Mouse (Mus musculus): ENCODE measurements around the gene C530008M17Rik. TPM values are rescaled to one million over a fixed set of nuclear protein-coding genes. Genes with fewer than 3 reads are reported as not detected.

C530008M17Rik gene
- total RNA-seq (2015; ENCODE audit: low replicate concordance) (10.0 and 18.1 TPM in 2 replicates), total RNA-seq (2017; ENCODE audit: low replicate concordance) (18.9 and 23.7 TPM in 2 replicates)

DNA sequence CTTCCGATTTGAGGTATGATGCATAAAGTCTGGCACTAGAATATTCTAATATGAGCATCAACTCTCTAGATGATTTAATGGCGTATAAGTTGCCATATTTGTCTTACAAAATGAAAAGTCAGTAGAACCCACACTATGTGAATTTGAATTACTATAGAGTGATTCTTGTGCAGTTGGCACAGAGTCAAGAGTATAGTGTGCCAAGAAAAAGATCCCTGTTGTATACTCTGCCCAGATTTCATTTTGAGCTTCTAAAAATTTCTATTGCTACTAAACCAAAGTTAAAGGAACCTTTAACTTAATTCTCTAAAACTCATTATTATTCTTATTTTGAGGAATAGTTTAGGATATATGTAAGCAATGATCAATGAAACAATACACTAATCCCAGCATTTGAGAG, at the start of gene C530008M17Rik:
Gene C530008M17Rik (plus strand): TSS at position 301 of the 400 bp plus-strand sequence.
- no peak for ATAC-seq (replicated peaks; ENCODE audit: low FRiP score, poor library complexity, severe bottlenecking)

DNA sequence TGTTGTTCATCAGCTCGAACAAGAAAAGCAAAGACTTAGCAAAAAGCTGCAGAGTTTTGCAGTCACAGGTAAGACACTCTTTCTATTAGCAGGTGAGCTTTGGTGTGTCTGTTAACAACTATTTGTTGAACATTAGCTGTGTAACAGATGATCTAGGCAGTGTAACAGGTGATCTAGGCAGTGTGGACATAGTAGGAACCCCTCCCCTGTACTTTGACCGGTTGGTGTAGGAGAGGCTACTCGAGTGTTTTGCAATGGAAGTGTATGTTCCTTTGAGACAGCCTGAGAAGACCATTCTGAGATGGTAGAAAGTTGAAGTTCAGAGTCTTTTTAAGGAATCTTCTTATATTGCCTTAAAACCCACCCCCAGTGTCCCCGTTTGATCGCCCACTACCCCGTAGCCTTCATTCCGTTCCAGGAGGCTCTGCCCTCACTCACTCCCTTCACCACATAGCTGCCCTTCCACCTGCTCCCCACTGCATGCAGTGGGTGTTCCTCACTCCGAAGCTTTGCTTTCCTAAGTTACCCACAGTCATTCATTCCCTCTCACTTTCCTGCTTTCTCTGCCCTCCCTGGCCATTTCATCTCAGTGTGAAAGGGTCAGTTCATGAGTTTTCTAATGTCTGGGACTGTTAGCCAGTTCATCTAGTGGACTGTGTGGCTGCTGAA, 46.5 kb upstream of the C530008M17Rik start:
- no peak for ATAC-seq (replicated peaks; ENCODE audit: low FRiP score, poor library complexity, severe bottlenecking)

DNA sequence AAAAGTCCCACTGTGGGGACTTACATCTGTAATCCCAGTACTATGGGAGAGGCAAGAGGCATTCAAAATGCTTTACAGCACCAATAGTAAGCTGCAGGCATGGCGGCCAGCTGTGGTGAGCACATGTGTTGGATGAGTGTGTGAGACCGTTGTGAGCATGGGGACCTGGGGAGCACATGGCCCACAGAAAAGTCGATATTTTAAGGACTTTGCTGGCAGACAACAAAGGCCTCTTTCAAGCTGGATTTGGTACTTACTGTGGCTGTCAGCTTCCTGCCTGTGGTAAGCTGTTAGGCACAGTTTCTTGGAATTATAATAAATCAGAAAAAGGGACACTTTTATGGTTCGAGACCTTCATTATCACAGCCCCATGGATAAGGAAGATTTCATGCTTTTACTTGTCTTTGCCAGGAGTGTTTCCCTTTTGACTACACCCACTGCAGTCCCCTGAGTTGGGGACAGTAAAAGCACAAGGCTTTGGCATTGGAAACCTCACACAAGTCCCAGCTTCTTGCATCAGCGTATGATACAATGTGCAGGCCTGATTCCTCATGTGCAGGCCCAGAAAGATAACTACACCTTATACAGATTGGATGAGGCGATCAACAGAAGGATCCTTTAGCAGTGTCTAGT, 43.3 kb upstream of the C530008M17Rik start:
- ATAC-seq (replicated peaks; ENCODE audit: low FRiP score, poor library complexity, severe bottlenecking) = no peak

DNA sequence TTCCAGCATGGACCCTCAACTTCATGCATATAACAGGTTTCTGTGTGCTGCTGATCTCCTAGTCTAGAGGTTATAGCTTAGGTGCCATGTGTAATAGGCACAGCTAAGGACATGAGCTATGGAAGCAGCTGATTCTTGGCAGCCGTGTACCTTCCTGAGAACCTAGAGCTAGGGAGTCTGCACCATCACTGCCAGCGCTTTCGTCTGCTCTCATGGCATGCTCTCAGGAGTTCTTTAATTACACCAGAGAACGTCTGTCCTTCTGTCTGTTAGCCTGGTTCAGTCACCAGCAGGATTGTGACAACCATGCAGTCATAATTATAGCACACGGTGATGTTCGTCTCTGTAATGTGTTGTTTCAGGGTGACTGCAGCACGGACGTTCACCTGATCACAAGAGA, 41.0 kb upstream of the C530008M17Rik start:
- ATAC-seq (replicated peaks; ENCODE audit: low FRiP score, poor library complexity, severe bottlenecking) = no peak

DNA sequence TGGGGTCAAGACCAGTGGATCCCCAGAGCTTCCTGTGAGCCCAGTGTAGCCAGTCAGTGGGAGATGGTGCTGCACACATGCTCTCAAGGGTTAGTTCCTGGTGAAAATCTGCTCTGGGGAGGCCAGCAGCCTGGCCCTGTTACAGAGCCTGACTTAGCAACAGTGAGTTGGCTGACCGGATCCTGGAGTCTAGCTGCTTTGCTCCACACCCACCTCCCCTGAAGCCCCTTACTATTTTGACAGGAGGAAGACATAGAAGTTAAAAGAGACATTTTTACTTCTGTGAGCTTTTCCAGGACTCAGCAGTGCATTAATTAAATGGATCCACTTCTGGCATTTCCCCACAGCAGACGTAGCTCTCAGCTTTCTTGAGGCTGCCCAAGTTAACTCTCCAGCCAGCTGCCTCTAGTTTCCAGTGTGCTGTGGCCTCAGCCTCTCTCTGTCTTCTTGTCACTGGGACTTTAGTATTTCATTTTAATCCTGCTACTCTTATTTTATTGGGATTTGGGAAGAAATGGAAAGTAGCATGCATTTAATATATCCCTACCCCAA, 40.0 kb upstream of the C530008M17Rik start:
- ATAC-seq (replicated peaks; ENCODE audit: low FRiP score, poor library complexity, severe bottlenecking) = no peak

DNA sequence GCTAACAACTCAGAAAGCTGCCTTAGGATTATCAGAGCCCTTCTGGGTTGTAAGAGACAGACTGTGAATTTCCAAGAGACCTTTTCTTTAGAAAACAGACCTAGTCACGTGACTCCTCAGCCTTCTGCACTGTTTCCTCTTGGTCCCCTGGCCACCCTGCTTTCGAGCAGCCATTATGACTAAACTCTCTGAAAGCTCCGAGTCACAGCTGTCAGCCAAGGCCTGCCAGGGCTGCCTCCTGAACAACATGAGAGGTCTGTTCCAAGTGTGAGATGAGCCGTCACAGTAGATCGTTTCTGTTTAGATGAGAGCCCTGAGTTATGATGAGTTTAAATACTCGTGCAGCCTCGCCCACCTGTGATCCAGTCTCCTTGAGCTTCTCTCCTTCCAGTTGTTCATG, 37.6 kb upstream of the C530008M17Rik start:
- ATAC-seq (replicated peaks; ENCODE audit: low FRiP score, poor library complexity, severe bottlenecking) = no peak

DNA sequence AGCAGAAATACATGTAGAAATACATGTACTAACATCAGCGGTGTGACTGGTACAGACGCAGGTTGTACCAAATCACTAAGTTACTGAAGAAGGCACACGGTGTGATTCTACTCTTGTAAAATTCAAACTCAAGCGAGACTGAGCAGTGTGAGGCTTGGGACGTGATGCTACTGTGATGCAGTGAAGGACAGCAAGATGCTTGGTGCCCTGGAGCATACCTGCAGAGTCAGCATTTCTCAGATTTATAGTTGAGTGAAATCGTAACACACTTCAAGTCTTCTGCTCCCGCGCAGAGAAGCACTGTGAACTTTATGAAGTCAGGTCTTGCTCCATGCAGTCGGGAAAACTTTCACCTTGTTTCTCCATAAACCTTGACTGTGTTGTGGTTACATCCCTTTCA, 32.6 kb upstream of the C530008M17Rik start:
- no peak for ATAC-seq (replicated peaks; ENCODE audit: low FRiP score, poor library complexity, severe bottlenecking)

DNA sequence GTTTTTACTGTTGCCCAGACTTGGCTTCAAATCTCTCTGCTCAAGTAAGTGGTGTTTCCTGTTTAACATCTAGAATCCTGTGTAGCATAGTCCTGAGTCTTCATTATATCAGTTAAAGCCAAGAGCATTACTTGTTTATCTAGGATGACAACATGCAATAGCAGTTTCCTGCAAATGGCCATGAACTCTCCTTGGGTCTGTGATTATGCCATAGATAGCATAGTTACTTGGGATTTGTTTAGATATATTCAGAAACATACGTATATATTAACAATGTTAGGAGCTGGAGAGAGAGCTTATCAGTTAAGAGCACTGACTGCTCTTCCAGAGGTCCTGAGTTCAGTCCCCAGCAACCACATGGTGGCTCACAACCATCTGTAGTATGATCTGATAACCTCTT, 28.5 kb upstream of the C530008M17Rik start:
- ATAC-seq (replicated peaks; ENCODE audit: low FRiP score, poor library complexity, severe bottlenecking) = no peak

DNA sequence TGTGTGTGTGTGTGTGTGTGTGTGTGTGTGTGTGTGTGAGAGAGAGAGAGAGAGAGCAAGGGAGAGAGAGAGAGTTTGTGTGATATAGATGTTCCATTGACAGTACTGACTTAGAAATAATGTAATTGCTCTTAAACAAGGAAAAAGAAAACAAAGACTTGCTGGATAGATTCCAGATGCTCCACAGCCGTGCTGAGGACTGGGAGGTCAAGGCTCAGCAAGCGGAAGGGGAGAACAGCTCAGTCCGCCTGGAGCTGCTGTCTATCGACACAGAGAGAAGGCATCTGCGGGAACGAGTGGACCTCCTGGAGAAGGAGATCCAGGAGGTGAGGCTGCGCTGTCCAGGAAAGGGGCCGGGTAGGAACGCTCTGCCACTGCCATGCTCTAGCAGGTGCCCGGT, 22.3 kb upstream of the C530008M17Rik start:
- ATAC-seq (replicated peaks; ENCODE audit: low FRiP score, poor library complexity, severe bottlenecking) = no peak

DNA sequence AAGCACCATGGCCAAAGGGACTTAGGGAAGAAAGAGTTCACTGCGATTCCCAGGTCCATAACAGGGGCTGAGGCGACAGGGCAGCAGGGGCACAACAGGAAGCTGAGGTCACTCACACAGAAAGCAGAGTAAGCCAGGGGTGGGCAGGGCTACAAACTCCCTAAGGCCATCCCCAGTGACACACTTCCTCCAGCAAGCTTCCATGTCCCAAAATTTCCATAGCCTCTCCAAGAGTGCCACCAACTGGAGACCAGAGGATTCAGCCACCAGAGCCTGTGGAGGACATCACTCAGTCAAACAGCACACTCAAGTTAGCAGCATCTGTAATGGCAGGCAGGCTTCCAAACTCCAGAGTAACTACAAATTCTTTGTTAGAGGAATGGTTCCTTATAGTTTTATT, 20.7 kb upstream of the C530008M17Rik start:
- ATAC-seq (replicated peaks; ENCODE audit: low FRiP score, poor library complexity, severe bottlenecking) = no peak

DNA sequence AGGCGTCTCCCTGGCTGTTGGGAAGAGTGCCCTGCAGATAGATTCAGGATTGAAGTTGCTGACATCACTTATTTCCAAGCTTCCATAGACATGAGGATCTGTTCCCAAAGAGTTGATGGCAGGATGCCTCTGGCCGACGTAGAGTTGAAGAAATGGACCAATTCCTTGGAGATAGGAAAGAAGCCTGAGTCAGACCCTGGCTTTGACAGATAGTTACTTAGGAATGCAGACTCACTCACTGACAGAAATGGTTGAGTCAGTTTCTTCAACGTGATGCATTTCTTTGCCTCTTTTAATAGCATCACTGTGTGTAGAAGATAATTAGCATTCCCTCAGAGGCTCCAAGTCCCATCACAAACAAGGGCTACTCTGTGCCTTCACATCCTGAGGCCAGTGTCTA, 14.2 kb upstream of the C530008M17Rik start:
- ATAC-seq (replicated peaks; ENCODE audit: low FRiP score, poor library complexity, severe bottlenecking) = no peak

DNA sequence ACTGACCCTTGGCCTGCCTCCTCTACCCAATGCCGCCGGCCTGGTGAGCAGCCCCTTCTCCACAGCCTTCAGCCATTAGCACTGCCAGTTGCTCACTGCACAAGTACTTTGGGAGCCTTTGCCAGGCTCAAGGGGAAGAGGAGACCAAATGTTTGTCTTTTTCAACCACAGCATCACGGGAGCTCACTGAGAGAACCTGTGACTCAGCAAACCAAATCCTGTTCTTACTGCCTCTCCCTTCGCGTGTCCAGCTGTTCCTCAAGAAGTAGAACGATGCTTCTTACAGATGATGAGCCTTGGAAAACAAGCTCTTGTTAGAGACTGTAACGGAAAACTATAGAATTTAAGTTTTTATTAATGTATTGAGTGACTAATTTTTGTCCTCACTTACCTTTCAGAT, 12.1 kb upstream of the C530008M17Rik start:
- ATAC-seq (replicated peaks; ENCODE audit: low FRiP score, poor library complexity, severe bottlenecking) = no peak

DNA sequence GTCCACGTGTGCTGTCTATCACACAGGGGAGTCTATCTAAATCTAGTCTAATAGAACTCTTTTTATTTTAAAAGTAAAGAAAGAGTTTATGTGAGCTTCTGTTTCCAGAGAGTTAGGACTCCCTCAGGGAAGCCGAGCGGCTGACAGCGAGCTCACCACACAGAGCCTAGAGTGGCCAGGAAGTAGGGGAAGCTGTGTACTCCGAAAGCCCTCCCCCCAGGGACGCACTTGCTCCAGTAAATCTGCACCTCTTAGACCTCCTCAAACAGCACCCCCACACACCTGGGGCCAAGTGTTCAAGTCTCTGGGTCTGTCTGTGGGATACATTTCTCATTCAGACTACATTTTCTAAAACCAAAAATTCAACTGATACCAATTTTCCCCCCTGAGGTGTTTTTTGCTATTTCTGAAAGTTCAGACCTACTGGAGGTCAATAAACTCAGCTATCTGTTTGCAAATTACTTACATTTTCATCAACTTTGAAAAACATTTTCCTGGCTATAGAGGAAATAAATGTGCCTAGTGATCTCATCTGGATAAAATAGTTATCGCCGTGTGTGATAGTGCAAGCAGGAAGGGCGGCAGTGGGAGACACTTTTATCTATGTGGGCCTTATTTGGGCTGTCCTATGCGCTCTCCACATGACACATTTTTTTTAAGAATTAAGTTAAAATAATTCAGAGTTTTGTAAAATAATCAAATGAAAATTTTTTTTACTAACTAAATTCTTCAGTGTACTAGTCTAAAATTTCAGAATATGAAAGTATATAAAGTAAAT, 11.0 kb upstream of the C530008M17Rik start:
- ATAC-seq (replicated peaks; ENCODE audit: low FRiP score, poor library complexity, severe bottlenecking) = no peak

DNA sequence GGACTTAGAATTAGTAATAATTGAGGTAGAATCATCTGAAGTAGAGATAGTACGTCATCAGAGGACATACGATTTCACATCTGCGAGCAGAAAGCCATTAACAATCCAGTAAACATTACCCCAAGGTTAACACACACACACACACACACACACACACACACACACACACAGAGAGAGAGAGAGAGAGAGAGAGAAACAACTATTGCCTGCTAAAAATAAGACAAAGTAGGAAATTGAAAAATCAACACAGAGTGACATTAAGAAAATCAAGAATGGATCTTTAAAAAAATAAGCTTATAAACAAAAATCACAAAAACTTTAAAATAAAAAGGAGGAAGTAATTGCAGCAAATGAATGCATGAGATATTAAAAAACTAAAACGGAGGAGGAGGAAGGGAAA, 6.4 kb upstream of the C530008M17Rik start:
- ATAC-seq (replicated peaks; ENCODE audit: low FRiP score, poor library complexity, severe bottlenecking) = no peak

DNA sequence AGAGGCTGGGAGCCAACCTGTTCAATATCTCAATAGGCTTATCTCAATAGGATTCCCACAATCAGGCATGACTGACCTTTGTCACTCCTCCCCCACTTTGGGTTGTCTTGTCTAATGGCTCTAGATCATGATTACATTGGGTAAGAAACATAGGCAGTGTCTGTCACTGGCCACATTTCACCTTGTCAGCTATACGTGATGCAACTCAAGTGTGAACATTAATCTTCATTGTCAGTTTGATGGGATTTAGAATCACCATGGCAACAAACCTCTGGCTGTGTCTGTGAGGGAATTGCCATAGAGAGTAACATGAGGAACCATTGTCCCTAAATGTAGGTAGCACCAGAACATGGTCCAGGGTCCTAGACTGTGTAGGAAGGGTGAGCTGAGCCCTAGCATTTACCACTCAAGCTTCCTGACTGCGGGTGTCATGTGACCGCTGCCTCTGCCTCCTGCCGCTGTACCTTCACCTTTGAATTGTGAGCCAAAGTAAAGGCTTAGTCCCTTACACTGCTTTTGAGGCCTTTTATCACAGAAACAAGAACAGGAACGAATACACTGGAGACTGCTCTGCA, 5.1 kb upstream of the C530008M17Rik start:
- ATAC-seq (replicated peaks; ENCODE audit: low FRiP score, poor library complexity, severe bottlenecking) = no peak

DNA sequence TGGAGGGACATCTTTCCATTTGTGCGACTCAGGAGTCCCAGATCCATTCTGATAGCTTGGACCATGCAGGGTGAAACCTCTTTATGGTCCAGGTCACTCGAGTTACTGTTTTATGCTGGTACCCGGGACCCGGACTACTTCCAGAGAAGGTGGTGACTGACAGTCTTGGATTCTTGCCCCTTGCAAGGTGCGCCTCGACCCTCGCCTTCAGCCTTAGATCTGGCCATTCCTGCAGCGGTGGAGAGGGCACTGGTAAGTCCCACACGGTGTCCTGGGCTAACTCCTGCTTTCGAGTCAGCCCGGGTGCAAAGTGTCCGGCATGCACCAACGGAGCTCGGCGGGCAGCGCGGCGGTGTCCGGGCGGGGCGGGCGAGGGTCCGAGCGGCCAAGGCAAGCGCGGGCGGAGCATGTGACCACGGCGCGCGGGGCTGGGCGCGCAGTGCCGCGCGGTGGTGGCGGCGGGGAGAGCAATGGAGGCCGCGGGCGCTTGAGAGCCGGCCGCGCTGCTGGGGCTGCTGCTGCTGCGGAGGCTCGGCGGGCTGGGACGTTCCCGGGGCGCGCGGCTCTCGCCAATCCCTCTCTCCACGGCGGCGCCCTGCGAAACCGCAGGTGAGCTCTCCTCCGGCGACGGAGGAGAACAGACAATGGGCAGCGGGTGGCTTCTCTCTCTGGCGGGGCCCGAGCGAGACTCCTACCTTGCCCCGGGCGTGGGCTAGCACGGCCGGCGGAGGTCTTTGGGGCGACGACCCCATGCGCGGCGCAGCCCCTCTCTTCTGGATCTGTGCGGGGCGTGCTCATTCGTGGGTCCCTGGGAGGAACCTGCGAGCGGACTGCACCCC, 1.2 kb downstream of the C530008M17Rik start:
- peak; percentile 69 for ATAC-seq (replicated peaks; ENCODE audit: low FRiP score, poor library complexity, severe bottlenecking)

DNA sequence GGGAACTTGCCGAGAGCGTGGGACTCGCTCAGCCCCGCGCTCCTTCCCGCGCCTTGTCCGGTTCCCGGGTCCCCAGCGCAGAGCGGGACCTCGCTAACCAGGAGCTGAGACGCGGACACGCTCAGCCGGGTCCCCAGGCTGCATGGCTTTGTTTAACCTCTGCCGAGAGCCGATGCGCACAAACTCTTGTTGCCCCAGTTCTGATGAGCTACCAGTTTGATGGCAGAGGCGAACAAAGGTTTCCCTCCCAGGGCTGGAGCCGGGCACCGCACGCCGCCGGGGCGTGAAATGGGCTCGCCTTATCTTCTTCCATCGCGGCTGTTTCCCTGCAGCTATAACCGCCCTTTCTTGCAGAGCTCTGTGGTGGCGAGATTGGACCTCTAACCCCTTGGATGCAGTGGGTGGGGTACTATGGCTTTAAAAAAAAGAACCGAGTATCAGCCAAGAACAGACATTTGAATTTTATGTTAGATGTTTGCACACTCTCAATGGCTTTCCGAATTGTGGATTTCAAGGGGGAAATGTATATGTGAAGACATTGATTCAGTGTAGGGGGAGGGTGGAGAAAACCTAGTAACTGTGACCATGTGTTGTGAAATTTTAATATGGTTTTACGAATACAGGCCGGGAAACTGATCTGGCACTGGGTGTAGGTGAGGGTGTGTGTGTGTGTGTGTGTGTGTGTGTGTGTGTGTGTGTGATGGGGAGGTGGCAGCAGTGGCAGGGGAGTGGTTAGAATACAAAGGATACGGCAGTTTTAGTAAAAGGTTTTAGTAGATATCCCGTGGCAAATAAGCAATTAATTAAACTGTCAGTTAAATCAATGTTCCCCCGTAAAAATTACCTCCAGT, 2.0 kb downstream of the C530008M17Rik start:
- ATAC-seq (replicated peaks; ENCODE audit: low FRiP score, poor library complexity, severe bottlenecking) = peak; percentile 88

DNA sequence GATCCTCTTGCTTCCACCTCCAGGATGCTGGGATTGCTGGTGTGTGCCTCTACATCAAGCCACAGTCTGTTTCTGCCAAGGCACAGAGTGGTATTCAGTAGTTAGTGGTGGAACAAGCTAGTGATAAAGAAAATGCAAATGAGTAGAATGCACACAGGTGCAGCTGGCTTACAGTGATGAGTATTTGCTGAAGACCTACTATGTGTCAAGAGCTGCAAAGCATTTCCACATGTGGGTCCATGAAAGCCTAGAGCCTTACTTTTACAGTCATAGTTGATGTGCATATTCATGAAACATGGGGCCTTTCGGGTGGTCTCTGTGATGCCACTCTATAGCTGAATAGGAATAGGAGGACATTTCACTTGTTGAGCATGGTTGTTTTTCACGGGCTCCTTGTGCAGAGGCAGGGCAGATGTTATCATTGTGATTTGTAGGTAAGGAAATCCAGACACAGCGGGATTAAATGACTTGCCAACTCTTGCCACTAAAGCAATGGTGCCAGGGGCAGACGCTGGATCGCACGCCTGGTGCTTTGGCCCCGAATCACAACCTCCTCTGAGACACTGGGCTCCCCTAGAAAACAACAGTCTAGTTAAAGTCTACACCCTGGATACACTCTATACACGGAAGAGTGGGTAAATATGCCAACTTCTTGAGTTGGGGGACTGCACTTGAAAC, 3.8 kb downstream of the C530008M17Rik start:
- no peak for ATAC-seq (replicated peaks; ENCODE audit: low FRiP score, poor library complexity, severe bottlenecking)
